In the genomic region with DNA sequence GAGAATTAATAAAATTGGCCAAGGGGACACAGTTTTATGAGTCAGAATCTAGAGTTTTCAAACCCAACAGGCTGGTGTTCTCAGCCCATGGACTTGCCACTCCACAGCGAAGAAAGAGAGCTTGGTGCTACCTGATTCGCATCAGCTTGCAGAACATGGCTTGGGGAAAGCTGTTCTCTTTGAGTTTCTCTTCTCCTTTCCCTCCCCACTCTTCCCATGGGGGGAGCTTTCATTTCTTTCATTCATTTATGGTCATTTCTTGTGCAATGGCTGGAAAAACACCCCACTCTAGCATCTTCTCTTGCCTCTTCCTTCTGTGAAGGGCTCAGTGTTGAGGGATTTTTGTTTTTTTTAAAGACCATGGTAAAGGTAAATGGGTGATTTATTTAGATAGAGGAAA, we compare ENCODE assay signal across 11 mouse cellular contexts.
"Had no signal": no experiment of that assay in that cellular context is flagged by ENCODE, and none has a peak within 500 bp of the region (broad histone marks: within the 10 kb centered on the region; RNA-seq: fewer than 3 reads in every experiment).

No protein-coding gene starts in this region.

- DNase-seq: lung, adult 18-20 months; lung, embryonic 14.5 days; lung, postnatal 10 days; lung, postnatal 4 days; midbrain, embryonic 14.5 days; retina, postnatal 1 day; right cerebral cortex, adult 18-20 months; spleen, adult 18-20 months; thymus, adult 2 months; thymus, postnatal 25 days; thymus, postnatal 4 days had no signal
